Comparison of ENCODE assay signal across 35 mouse cellular contexts in genomic region chr4:132234710-132235109, GRCm38 (mm10).
"Had no signal": no experiment of that assay in that cellular context is flagged by ENCODE, and none has a peak within 500 bp of the region (broad histone marks: within the 10 kb centered on the region; RNA-seq: fewer than 3 reads in every experiment).

No protein-coding gene starts in this region.

- ATAC-seq: hindbrain, embryonic 16.5 days; hindbrain, postnatal 0 days; inflammation-experienced regulatory T-cells, adult 6 months; intestine, embryonic 15.5 days; intestine, embryonic 16.5 days; intestine, postnatal 0 days had no signal

- H3K9ac ChIP-seq: heart, embryonic 12.5 days; heart, embryonic 13.5 days; heart, embryonic 15.5 days; hindbrain, embryonic 12.5 days; hindbrain, embryonic 13.5 days; hindbrain, embryonic 14.5 days; hindbrain, embryonic 15.5 days; intestine, embryonic 15.5 days; kidney, embryonic 15.5 days had no signal

- H3K27me3 ChIP-seq: heart, embryonic 12.5 days; heart, embryonic 13.5 days; heart, embryonic 15.5 days; hindbrain, embryonic 12.5 days; hindbrain, embryonic 13.5 days; hindbrain, embryonic 15.5 days; intestine, embryonic 15.5 days; kidney, embryonic 15.5 days had no signal

- H3K27ac ChIP-seq: heart, adult 2 months; heart, embryonic 10.5 days; heart, embryonic 13.5 days; heart, embryonic 15.5 days; hindbrain, embryonic 10.5 days; hindbrain, embryonic 12.5 days; hindbrain, embryonic 13.5 days; hindbrain, embryonic 14.5 days; hindbrain, embryonic 15.5 days; hindbrain, postnatal 0 days; intestine, embryonic 15.5 days; kidney, embryonic 15.5 days; kidney, postnatal 0 days; layer of hippocampus, adult 2 months had no signal

- H3K9me3 ChIP-seq: heart, embryonic 10.5 days; heart, embryonic 12.5 days; heart, embryonic 13.5 days; heart, embryonic 15.5 days; hindbrain, embryonic 10.5 days; hindbrain, embryonic 12.5 days; hindbrain, embryonic 13.5 days; hindbrain, embryonic 15.5 days; intestine, embryonic 15.5 days; kidney, embryonic 15.5 days had no signal

- H3K4me1 ChIP-seq: heart, embryonic 10.5 days; heart, embryonic 12.5 days; heart, embryonic 13.5 days; heart, embryonic 15.5 days; hindbrain, embryonic 10.5 days; hindbrain, embryonic 12.5 days; hindbrain, embryonic 13.5 days; hindbrain, embryonic 15.5 days; intestine, embryonic 15.5 days; kidney, embryonic 15.5 days had no signal

- DNase-seq: heart, adult 2 months; heart, postnatal 10 days; heart, postnatal 14 days; heart, postnatal 4 days; kidney, adult 11 months; kidney, adult 18-20 months; kidney, adult 2 months; kidney, adult 8-10 months; kidney, adult 9 months; kidney, postnatal 10 days; kidney, postnatal 14 days; kidney, postnatal 25 days; kidney, postnatal 36 days; kidney, postnatal 4 days; layer of hippocampus, adult 9-11 months; layer of hippocampus, postnatal 36 days had no signal

- H3K4me3 ChIP-seq: heart, adult 2 months; heart, embryonic 10.5 days; heart, embryonic 12.5 days; heart, embryonic 13.5 days; heart, embryonic 15.5 days; hindbrain, embryonic 10.5 days; hindbrain, embryonic 12.5 days; hindbrain, embryonic 13.5 days; hindbrain, embryonic 15.5 days; intestine, embryonic 15.5 days; kidney, embryonic 15.5 days; layer of hippocampus, adult 2 months had no signal

- H3K4me2 ChIP-seq: heart, embryonic 11.5 days; heart, embryonic 12.5 days; heart, embryonic 13.5 days; heart, embryonic 15.5 days; hindbrain, embryonic 12.5 days; hindbrain, embryonic 13.5 days; hindbrain, embryonic 14.5 days; hindbrain, embryonic 15.5 days; intestine, embryonic 15.5 days; kidney, embryonic 15.5 days had no signal
